Mouse (Mus musculus): ENCODE data around the gene Sod3. TPM values are rescaled to one million over a fixed set of nuclear protein-coding genes. Genes with fewer than 3 reads are reported as not detected.

Sod3 gene
- total RNA-seq, 2 experiments from 2014 or later: 5.7 to 6.7 TPM

GRCm38 (mm10) chr5:52370901-52371300 lies 7.3 kb downstream of the Sod3 start:
- DNase-seq (ENCODE audit: low spot score in 2 of 2): peak in 1 of 2 experiments; percentile 18

- no peak for DNase-seq (ENCODE audit: low spot score in 2 of 2)
Measured at GRCm38 (mm10) chr5:52375847-52376246, 12.3 kb downstream of the Sod3 start.

GRCm38 (mm10) chr5:52382837-52383236 lies 19.2 kb downstream of the Sod3 start:
- no peak for DNase-seq (ENCODE audit: low spot score in 2 of 2)

GRCm38 (mm10) chr5:52383748-52384147 lies 20.2 kb downstream of the Sod3 start:
- DNase-seq (ENCODE audit: low spot score in 2 of 2): no peak

GRCm38 (mm10) chr5:52386016-52386415 lies 22.4 kb downstream of the Sod3 start:
- no peak for DNase-seq (ENCODE audit: low spot score in 2 of 2)

GRCm38 (mm10) chr5:52388092-52388749 lies 24.6 kb downstream of the Sod3 start:
- DNase-seq (ENCODE audit: low spot score in 2 of 2): peak in 1 of 2 experiments; percentile 55

GRCm38 (mm10) chr5:52390381-52390780 lies 26.8 kb downstream of the Sod3 start:
- peak; percentile 58 to 62 for DNase-seq (ENCODE audit: low spot score in 2 of 2)

- DNase-seq (ENCODE audit: low spot score in 2 of 2): peak; percentile 39 to 64
Measured at GRCm38 (mm10) chr5:52391471-52391870, 27.9 kb downstream of the Sod3 start.

- no peak for DNase-seq (ENCODE audit: low spot score in 2 of 2)
Measured at GRCm38 (mm10) chr5:52393756-52394155, 30.2 kb downstream of the Sod3 start.

GRCm38 (mm10) chr5:52404373-52404772 lies 40.8 kb downstream of the Sod3 start:
- DNase-seq (ENCODE audit: low spot score in 2 of 2): no peak

GRCm38 (mm10) chr5:52408668-52409315 lies 45.2 kb downstream of the Sod3 start:
- no peak for DNase-seq (ENCODE audit: low spot score in 2 of 2)

GRCm38 (mm10) chr5:52410197-52410596 lies 46.6 kb downstream of the Sod3 start:
- no peak for DNase-seq (ENCODE audit: low spot score in 2 of 2)

GRCm38 (mm10) chr5:52411567-52411966 lies 48.0 kb downstream of the Sod3 start:
- DNase-seq (ENCODE audit: low spot score in 2 of 2): no peak

GRCm38 (mm10) chr5:52415193-52415592 lies 51.6 kb downstream of the Sod3 start:
- DNase-seq (ENCODE audit: low spot score in 2 of 2): no peak

- DNase-seq (ENCODE audit: low spot score in 2 of 2): no peak
Measured at GRCm38 (mm10) chr5:52415917-52416316, 52.3 kb downstream of the Sod3 start.

- DNase-seq (ENCODE audit: low spot score in 2 of 2): no peak
Measured at GRCm38 (mm10) chr5:52416485-52416884, 52.9 kb downstream of the Sod3 start.

Other genes with a start within 250 kb of the Sod3 start
- 10 to 100 TPM; 82.7 to 91.8 TPM for gene Dhx15, start 173.3 kb upstream of the Sod3 start, total RNA-seq (2021)
- gene Ccdc149, start 107.7 kb downstream of the Sod3 start, total RNA-seq (2021): 10 to 100 TPM; 69.6 to 80.8 TPM
- 10 to 100 TPM; 45.5 to 51.1 TPM for gene Lgi2, start 202.7 kb downstream of the Sod3 start, total RNA-seq (2021)